Mouse (Mus musculus) hindlimb bud, embryonic 11.5 days (tissue): ENCODE measurements around the gene Panx2.

ENCODE experiments used
- DNase-seq: peaks from one replicate; pipeline ENCODE4 v3.0.0-alpha.2; 2012; ENCODE audit warnings: low read depth, low spot score; ENCODE audit errors: extremely low spot score

The Panx2 gene

DNA sequence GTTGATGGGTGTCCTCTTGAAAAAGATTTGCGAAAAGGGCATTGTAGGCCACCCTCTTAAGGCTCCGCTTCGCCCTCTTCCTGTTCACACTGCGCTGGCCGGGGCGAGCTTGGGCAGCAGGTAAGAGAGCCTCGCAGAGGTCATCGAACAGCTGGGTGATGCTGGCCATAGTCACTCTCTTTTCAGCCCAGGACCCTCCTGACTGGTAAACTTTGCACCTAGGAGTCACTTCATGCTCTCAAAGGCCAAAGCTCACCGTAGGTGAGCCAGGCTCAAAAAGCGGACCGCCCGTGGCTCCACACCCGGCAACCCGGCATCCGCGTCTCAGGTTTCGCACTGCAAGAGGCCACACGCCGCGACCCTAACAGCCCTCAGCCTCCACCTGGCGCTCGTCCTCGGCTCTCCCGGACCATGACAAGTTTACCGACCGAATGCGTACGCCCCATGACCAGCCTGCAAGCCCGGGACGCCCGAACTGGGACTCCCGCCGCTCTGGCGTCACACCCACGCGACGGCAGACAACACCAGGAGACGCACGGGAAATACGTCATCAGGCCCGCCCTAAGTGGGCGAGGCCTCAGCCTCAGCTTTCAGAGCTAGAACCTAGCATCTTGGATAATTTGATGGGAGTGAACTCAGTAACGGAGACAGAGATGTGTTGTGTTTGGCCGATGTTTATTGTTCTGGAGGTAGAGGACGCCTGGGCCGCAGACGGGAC, 63.3 kb downstream of the Panx2 start, which contains the start of gene Tubgcp6:
Gene Tubgcp6 (minus strand): TSS at position 464 of the 718 bp plus-strand sequence.
- DNase-seq, result peak; percentile 89
